Mouse (Mus musculus) A20 (cell line): ENCODE measurements at regions not wholly inside any gene's neighbourhood (a gene's known extent, or its start where the extent isn't known, plus 50 kb on each side); places are given as distances from the start of the nearest gene placed in this dataset.
A peak's percentile ranks its signal among the peaks of the same experiment; 100 is the strongest.

Experiments
- DNase-seq: peaks from one replicate; pipeline ENCODE4 v3.0.0-alpha.2; 2011; ENCODE audit warnings: low read depth, low spot score

DNA sequence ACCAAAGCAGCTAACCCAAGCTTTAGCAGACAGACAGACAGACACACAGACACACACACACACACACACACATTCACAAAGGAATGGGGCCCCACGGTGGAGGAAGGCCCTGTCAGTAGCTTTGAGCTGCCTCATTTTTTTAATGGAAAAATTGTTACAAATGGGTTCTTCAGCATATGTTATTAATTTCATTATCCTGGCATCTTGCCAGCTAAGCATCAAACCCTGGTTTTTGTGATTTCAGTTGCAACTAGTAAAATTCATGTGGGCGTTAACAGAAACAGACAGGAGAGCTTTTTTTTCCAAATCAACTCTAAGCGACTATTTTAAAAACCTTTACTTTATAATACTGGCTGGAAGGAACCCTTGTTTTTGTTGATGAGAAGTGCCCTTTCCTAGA, 138.4 kb upstream of the Eya4 start:
- no peak for DNase-seq

DNA sequence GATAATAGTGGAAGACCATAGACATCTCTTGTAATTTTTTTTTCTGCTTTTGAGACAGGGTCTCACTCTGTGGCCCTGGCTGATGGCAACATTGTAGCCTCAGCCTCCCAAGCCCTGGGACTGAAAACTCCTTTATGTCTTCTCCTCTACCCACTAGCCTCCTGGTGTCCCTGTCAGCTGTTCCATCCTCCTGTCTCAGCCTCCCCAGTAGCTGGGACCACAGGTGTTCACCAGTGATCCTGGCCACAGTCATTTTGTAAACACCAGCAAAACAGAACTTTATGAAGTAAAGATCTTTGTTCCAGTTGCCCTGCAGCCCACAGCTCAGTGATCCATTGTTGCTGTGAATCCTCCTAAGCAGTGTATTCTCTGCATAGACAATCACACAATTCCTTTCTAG, 129.9 kb upstream of the Eya4 start:
- DNase-seq, result no peak

DNA sequence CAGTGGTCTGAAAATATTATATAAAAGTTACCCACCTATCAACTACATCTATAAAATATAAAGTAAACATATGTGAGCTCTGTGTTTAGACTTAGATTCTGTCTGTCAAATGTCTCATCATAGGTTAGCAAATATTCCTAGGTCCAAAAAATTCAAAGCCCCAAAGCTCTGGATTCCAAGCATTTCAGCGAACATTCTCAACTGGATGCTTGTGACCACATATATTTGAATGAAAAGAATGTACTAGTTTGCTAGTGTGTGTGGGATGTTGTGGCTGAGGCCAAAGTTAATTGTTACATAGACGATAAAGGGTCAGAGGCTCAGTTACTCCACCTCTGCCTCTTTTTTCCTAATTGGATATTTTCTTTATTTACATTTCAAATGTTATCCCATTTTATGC, 128.3 kb upstream of the Eya4 start:
- DNase-seq, result no peak

DNA sequence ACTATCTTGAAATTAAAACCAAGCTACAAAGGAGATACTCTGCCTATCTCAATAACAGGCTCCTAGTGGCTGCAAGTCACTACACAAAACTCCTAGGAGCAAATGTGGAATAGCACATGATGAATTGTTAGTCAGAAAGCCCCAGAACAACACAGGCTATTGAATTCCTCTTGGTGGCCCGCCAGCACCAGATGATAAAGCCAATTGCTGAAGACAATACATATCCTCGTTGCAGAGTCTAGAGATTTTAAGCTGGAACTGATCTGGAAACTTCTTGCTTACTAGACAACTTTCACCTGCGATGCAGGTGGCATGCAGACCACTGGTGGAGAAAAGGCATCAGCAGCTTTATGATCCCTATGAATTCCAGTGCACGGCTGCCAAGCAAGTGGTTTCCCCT, 126.5 kb upstream of the Eya4 start:
- DNase-seq, result no peak

DNA sequence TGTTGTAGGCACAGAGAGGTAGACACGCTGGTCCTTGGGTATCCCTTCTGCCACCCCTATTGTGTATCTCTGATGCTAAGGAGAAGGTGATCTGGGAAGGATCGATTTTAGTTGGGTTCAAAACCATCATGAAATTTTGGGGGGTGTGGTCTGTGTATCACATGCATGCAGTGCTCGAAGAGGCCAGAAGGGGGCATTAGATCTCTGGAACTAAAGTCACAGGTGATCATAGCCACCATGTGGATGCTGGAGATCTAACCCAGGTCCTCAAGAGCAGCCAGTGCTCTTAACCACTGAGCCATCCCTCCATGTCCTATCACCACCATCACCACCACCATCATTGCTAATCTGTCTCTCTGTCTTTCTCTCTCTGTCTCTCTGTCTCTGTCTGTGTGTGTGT, 100.4 kb upstream of the Eya4 start:
- peak; percentile 20 for DNase-seq

DNA sequence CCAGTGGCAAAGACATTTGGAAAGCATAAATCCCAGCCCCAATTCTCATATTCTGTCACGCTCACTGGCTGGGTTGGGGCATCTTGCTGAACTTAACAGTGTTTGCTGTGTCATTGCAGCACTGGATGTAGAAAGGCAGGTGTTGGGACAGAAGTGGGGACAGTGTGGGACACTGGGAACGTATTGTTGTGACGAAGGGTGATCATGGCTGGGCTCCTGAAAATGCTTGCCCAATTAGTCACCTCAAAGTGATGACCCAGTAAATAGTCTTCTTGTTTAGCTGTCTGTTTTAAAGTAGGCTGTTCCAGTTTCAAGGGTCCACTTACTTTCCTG, 100.0 kb upstream of the Eya4 start:
- DNase-seq, result peak; percentile 1

DNA sequence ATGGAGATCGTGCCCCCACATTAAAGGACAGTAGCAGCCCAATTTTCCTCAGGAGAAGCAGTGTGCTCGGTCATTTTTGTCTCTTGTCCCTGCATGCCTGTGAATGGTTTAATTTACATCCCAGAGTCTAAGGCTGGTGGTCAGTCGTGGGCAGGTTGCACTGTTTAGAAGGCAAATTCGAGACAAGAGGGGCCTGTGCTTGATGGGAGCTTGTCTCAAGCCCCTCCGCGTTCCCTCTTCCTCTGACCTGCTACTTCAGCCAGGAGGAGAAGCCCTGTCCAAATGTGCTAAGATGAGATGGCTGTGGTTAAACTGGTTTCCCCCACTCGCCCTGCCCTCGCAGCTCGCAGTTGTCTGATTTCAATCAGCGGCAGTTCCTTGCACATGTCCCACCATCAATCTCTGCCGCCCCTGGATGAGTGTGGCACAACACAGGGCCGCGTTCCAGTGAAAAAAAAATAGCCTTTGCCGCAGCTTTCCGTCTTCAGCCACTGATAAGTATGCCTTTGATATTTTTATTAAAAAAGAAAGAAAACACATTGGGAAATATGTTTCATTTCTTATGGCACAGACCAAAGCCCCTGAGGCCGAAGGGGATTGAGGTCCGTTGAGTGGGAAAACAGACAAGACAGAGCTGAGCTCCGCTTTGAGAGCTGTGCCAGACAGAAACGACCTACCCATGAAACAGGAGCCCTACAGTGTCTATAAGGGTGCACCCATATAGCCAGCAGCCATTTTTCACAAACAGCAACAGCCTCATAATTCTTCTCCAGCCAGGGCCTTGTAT, 99.5 kb upstream of the Eya4 start:
- no peak for DNase-seq

DNA sequence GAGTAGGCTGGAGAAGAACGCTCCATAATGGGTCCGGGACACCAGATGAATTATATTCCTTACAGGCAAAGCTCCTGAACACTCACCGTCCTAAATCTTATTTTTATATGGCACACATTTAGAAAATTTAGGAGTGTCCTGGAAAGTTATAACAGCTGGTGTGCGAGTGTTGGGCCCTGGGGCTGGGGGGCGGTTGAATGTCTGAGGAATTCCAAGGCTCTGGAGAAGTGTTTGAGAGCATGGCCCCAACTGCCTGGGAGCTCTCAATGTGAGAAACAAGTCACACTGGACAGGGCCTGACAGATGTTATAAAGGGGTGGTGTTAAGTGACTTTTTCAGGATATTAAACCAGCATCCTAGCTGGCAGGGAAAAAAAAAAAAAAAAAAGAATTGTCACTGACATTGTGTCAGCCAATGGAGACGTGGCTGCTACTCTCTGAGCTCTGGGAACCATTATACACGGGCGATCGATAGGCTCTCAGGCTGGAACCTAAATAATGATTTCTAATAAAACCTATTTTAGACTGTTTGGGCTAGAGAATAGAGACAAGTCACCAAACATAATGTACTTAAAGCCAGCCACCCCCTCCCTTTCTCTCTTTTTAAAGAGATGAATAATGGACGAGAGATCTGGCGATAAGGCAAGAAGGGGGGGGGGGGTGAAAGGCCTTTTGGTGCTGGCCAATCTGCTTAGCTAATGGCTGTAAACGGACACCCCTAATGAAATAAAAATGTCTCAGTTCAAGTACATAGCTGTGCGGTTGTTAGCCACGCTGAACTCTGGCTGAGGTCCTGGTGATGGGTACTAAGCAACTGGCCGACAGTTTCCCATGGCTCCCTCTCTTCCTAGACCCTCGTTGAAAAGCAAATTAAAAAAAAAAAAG, 98.6 kb upstream of the Eya4 start:
- no peak for DNase-seq

DNA sequence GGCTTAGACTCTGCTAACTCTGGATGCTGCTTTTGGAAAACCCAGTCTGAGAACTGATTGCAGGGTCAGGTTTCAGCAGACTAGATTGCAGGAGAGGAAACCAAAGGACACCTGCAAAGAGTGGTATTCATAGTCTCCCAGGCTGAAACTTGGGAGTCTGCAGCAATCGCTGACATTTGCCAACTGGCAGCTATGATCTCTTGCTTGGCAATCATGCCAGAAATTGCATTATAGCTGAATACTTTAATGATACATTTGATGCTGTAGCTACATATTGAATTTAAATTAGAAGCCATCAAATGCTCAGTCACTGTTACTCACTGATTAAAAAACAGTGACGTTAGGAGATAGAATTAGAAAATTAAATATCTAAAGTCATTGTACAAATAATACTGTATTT, 79.8 kb upstream of the Eya4 start:
- DNase-seq, result no peak

DNA sequence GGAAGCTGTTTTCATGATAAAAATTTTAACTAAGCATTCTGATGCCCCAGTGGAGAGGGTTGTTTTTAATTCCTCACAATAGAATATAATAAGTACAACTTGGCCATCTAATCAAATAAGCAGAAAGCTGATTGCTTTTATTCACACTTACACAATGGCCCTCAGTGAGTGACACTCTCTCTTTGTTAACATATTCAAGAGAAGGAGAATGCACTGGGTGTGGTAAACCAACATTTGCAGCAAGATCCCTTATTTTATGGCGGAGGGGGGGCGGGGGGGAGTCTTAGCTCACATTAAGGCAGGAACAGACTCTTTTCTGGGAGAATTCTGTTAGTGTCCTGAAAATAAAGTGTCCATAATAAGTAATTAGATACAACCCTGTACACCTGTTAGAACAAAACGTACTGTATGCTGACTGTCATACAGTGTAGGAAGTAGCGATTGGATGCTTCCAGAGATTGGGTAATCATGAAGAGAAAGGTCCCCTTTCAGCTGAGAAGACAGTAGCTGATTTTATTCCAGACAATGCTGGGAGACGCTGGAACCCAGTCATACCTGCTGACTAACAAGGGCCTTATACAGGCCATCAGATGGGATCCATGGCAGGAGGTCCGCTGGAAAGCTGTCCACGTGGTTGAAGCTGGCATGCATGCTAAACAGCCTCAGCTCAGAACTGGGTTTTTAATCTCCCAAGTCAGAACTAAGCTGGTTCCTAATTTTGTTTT, 63.4 kb upstream of the Eya4 start:
- no peak for DNase-seq

DNA sequence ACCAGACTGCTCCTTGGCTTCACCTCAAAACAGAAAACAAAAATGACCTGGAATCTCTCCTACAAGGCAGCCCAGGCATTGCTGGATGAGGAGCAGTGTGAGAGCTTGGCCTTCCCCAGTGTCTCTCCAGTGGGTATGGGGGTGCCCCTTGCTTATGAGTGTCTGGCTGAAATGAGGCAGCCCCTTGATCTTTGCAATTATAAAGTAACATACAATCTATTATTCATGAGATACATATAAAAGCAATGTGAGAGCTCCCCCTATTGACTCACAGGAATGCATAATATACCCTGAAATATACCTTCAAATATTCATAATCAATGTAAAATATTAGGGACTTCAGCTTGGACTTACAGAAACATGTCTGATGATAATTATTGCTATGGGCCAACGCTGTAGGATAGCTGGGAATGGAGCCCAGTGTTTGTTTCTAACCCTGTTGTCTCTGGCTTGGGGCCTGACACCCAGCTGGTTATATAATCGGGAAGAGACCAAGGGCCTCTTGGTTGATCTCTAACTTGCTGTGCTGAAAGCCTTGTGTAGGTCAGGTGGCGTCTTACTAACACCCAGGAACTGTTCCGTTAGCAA, 52.9 kb upstream of the Eya4 start:
- peak; percentile 7 for DNase-seq
